Mouse (Mus musculus): Measurements from ENCODE around the gene Mucl3.
A peak's percentile ranks its signal among the peaks of the same experiment; 100 is the strongest.

Gene Mucl3

DNA sequence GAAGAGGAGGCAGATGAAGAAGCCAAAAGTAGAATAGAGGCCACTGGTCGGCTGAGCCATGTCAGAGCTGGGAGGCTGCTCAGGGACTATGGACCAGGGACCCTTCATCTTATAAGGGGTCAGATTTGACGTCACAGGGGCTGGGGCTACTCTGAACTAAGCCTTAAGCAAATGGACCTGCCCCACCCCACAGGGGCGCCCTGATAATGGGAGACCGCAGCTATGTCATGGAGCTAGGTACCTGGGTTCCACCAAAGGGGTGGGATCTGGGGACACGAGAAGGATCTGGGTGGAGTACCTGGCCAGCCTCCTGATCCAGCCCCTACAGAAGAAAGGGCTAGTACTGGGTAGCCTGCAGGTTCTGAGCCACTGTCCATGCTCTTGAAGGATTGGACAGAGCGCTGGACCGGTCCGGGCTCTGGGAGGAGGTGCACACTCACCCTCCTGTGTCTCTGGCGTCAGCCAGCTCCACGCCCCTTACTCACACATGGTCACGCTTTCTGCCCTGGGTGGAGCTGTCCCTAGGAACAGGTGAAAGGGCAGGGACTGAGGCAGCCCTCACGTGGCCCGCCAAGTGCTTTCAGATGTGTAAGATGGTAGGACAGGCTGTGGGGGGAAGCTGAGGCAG is at the start of gene Mucl3:
Gene Mucl3, minus strand, starts transcription at position 87 of the 628 bp plus-strand sequence.
- no peak for DNase-seq (ENCODE audit: extremely low spot score)

- DNase-seq (ENCODE audit: extremely low spot score) = no peak
Measured at GRCm38 (mm10) chr17:35692368-35692767, 48.9 kb upstream of the Mucl3 start.

GRCm38 (mm10) chr17:35691811-35692210 is 48.3 kb upstream of the Mucl3 start:
- DNase-seq (ENCODE audit: extremely low spot score) = no peak

DNA sequence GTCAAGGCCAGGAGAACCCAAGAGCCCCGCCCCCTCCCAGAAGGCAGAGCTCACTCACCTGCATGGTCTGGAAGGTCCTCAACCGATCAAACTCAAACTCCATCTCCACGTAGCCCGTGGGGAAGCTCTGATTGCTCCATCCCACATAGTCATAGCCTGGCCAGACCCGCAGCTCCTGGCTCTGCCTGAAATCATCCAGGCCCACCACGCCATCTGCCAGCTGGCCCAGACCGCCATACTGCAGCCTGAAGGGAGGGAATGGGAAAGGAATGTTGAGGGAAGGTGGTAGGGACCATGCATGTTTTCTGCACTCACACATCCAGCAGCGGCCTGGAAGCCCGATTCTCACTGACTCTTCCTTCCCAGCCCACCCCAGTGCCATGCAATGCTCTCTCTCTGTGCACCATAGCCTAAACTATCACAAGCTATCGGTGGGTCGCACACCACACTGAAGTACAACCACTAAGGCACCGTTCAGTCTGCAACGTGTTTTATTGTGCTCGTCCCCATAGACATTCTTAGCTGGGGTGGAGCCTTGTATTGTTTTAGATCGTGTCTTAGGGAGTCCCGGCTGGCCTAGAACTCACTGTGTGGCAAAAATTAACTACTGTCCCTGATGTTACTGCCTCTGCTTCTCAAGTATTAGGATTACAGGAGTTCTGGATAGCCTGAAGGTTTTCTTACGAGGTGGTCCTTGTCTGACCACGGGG is 46.6 kb upstream of the Mucl3 start:
- no peak for DNase-seq (ENCODE audit: extremely low spot score)

GRCm38 (mm10) chr17:35688347-35689175 is 45.1 kb upstream of the Mucl3 start:
- no peak for DNase-seq (ENCODE audit: extremely low spot score)

- DNase-seq (ENCODE audit: extremely low spot score) = no peak
Measured at GRCm38 (mm10) chr17:35685061-35685460, 41.6 kb upstream of the Mucl3 start.

GRCm38 (mm10) chr17:35681986-35682385 is 38.5 kb upstream of the Mucl3 start:
- no peak for DNase-seq (ENCODE audit: extremely low spot score)

GRCm38 (mm10) chr17:35680591-35680990 is 37.1 kb upstream of the Mucl3 start:
- DNase-seq (ENCODE audit: extremely low spot score) = peak; percentile 45

DNA sequence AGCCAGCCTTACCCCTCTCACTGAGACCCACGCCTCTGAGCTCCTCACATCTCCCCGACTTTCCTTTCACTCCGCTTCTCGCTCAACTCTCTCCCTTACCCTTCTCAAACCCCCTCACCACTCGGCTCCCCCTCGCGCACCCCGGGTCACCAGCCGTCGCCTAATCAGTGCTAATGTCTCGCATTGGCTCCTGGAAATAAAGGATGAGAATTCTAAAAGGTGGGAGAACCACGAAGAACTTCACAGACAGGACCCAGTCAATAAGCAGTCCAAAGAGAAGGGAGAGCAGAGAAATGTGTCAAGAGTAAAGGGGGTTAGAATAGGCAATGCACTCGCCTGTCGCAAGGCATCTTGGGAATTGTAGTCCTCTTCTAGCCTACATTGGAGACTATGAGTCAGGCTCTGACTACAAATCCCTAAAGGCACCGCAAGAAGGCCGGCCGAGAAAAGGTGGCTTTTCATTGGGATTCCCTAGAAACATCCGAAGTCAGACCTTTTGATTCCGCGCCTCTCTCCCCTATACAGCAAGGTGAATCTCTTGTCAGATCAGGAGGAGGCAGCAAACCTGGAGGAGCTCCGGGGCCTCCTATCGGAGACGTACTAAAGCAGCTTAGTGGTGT is 30.0 kb upstream of the Mucl3 start, which contains the start of gene Gtf2h4:
Gene Gtf2h4, minus strand, starts transcription at position 324 of the 620 bp plus-strand sequence.
- peak; percentile 87 for DNase-seq (ENCODE audit: extremely low spot score)

GRCm38 (mm10) chr17:35672527-35672926 is 29.0 kb upstream of the Mucl3 start:
- no peak for DNase-seq (ENCODE audit: extremely low spot score)

DNA sequence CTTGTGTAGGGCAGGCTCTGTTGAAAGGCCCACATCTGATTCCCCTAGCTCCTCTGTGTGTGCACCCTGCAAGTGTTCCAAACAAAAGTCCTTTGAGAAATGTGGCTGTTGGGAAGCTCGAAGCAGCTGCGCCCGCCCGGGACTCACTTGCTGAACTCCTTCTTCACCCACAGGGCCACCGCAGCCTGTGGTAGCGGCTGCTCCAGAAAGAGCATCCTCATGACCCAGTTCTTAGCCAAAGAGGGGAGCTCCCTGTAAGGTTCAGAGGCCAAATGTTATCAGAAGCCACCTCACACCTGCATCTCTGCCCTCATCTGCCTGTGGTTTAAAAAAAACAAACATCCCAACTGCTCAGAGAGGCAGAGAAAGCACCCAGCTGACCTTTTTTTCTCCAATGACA is 28.4 kb upstream of the Mucl3 start:
- no peak for DNase-seq (ENCODE audit: extremely low spot score)

GRCm38 (mm10) chr17:35669731-35670130 is 26.2 kb upstream of the Mucl3 start:
- DNase-seq (ENCODE audit: extremely low spot score) = no peak

- DNase-seq (ENCODE audit: extremely low spot score) = peak; percentile 97
Measured at GRCm38 (mm10) chr17:35667334-35668065, 24.0 kb upstream of the Mucl3 start, which contains the start of gene Vars2. Gene Vars2 (minus strand): TSS chr17:35667592.

DNA sequence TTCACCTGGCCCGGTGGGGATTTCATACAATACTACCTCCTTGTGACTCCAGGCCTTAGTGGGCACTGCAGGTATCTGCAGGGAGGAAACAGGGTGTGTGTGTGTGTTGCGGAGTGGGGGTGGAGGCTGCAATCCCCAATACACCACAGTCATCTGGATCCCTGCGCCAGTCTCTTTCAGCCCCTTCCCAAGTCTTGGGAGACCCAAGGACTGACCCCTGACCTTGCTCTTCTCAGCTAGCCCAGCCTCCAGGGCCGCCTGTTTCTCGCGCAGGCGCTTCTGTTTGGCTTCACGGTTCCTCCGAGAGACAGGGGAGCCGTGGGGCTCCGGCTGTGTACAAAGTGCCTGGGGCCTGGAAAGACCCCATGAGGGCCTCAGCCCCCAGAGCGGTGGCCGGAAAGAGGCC is 23.4 kb upstream of the Mucl3 start:
- DNase-seq (ENCODE audit: extremely low spot score) = no peak

- no peak for DNase-seq (ENCODE audit: extremely low spot score)
Measured at GRCm38 (mm10) chr17:35665957-35666515, 22.5 kb upstream of the Mucl3 start.

GRCm38 (mm10) chr17:35653086-35653485 is 9.6 kb upstream of the Mucl3 start:
- no peak for DNase-seq (ENCODE audit: extremely low spot score)

GRCm38 (mm10) chr17:35649429-35649828 is 5.9 kb upstream of the Mucl3 start:
- no peak for DNase-seq (ENCODE audit: extremely low spot score)

DNA sequence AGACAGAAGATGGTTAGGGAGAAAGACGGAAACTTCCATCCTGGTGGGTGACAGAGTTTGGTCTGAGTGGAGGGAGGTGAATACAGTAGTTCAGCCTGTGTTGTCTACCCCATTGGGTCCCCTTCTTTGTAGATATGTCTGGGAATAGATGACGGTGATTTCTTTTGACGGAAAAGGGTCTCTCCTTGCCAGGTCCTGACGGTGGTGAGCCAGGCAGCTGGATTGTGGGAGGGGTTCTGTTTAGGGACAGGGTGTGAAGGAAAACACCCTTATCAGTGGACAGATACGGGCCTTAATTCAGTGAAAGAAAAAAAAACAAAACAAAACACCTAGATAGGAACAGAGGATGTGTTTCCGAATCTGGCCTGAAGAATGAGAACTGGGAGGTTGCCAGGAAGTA is 4.1 kb downstream of the Mucl3 start:
- no peak for DNase-seq (ENCODE audit: extremely low spot score)

- DNase-seq (ENCODE audit: extremely low spot score) = peak; percentile 62
Measured at GRCm38 (mm10) chr17:35638475-35639190, 4.9 kb downstream of the Mucl3 start.

GRCm38 (mm10) chr17:35636363-35636762 is 7.1 kb downstream of the Mucl3 start:
- no peak for DNase-seq (ENCODE audit: extremely low spot score)

Measured in embryo, embryonic 9.5 days (tissue).